Mouse (Mus musculus) stomach, postnatal 0 days (tissue): ENCODE data around the gene Arntl.

ENCODE experiments used
- CTCF ChIP-seq: IDR thresholded peaks from 2 replicates; pipeline ENCODE4 v1.5.1; 2016; ENCODE audit warnings: antibody characterized with exemption, low read depth, mild to moderate bottlenecking, moderate library complexity
- EP300 ChIP-seq: optimal IDR thresholded peaks from 2 replicates; pipeline ENCODE3; 2016; ENCODE audit warnings: antibody characterized with exemption

DNA sequence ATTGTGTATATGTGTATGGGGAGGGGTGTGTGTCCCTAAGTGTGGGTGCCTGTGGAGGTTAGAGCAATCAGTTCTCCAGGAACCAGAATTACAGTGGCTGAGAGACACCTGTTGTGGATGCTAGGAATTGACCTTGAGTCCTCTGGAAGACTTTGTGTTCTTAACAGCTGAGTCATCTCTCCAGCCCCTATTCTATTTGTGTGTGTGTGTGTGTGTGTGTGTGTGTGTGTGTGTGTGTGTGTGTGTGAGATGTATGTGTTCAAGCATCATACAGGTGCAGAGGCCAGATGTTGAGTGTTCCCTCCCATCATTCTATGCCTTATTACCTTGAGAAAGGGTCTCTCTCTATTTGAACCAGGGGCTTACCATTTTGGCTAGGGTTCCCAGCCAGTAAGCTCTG is 13.4 kb upstream of the Arntl start:
- TF ChIP-seq CTCF (no peak), EP300 (no peak)
